Mouse (Mus musculus): ENCODE measurements around the gene Lyzl4.

GRCm38 (mm10) chr9:121550327-121550771, 91.5 kb downstream of the Lyzl4 start:
- TF ChIP-seq CTCF (IDR thresholded peaks at IDR 0.05; ENCODE audit: control insufficient read depth, insufficient read depth, insufficient replicate concordance, low read depth, low read length) (no peak), POLR2A (IDR thresholded peaks at IDR 0.05; ENCODE audit: control insufficient read depth, low read depth, low read length) (no peak)

All from testis, adult 2 months (tissue).